Mouse (Mus musculus) cerebellum, adult 2 months (tissue): ENCODE results near the gene Sass6. TPM values are rescaled to one million over a fixed set of nuclear protein-coding genes. Genes with fewer than 3 reads are reported as not detected.

ENCODE experiments used
- DNase-seq, 2 experiments: peaks; one replicate each; pipeline ENCODE4 v3.0.0; 2021
- H3K27ac ChIP-seq: fragments of 200-500 bp; 2 replicates; pipeline ENCODE4 v1.5.1; 2012; ENCODE audit warnings: low read length, control low read depth, inconsistent platforms; ENCODE audit not compliant: insufficient read depth
- H3K27me3 ChIP-seq: fragments of 200-500 bp; 2 replicates; pipeline ENCODE4 v1.6.1; 2012; ENCODE audit warnings: inconsistent platforms, mild to moderate bottlenecking, low read length, moderate library complexity; ENCODE audit not compliant: control insufficient read depth, insufficient read depth
- H3K4me1 ChIP-seq: fragments of 200-500 bp; 2 replicates; pipeline ENCODE4 v1.6.1; 2011; ENCODE audit warnings: low read length; ENCODE audit not compliant: control insufficient read depth, insufficient read depth
- H3K4me3 ChIP-seq: fragments of 200-500 bp; replicated peaks from 2 replicates; pipeline ENCODE3; 2011; ENCODE audit warnings: mild to moderate bottlenecking, low read depth, low read length, control low read depth; ENCODE audit not compliant: insufficient read depth
- CTCF ChIP-seq: fragments of 200-500 bp; IDR thresholded peaks from 2 replicates; pipeline ENCODE4 v1.5.1; 2011; ENCODE audit warnings: low read depth, mild to moderate bottlenecking, control low read depth, low read length, moderate library complexity, borderline replicate concordance; ENCODE audit not compliant: insufficient read depth
- POLR2A ChIP-seq: fragments of 200-500 bp; IDR thresholded peaks from 2 replicates; pipeline ENCODE4 v1.6.1; 2011; ENCODE audit warnings: low read length, control low read depth, borderline replicate concordance; ENCODE audit not compliant: insufficient read depth
- WGBS: fragments of 180-500 bp; shearing (Covaris S2); methylation state at CpG from one replicate; pipeline ENCODE4 v1.1.7; 2018; 5-methylcytosine and 5-hydroxymethylcytosine counted together
- polyA plus RNA-seq: library from polyadenylated mRNA; depleted of rRNA; stranded (reverse); fragments of >200 nt; gene quantifications from 2 replicates; pipeline ENCODE4 v1.2.3, GENCODE M21; 2012

The Sass6 gene
- polyA plus RNA-seq, 1 experiment, result 8.6 TPM

DNA sequence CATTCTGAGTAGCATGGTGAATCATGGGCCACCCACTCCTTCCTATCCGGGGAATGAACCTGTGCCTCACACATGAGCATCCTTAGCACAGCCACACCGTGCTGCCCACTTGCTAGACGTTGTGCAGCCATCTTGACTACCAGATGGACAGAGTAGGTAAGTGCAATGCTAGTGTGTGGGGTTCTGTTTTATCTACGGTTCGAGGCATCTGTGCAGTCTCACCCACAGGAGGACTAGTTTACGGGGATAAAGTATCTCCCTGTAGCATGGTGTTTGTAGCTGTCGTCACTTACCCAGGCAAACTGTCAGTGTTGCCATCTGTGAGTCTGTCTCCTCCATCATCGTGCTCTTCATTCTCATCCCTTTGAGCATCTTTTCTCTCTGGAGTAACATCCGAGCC, 12.6 kb upstream of the Sass6 start:
- H3K27me3 ChIP-seq, result no peaks in the 10 kb centered on the region
- H3K4me3 ChIP-seq, result no peak overlapping the region
- H3K27ac ChIP-seq, result no peak overlapping the region
- H3K4me1 ChIP-seq, result no peaks in the 10 kb centered on the region
- WGBS, result 97% methylated on average over 9 of the region's 9 CpGs
- TF ChIP-seq POLR2A (no peak), CTCF (no peak)
- DNase-seq, result no peak

GRCm38 (mm10) chr3:116594076-116594727, 580 bp upstream of the Sass6 start:
- DNase-seq, result no peak
- 2% methylated on average over 22 of the region's 22 CpGs for WGBS
- Histone ChIP-seq H3K27ac (peak overlapping the region; percentile 14), H3K4me3 (peak overlapping the region; percentile 76), H3K27me3 (no peaks in the 10 kb centered on the region), H3K4me1 (no peaks in the 10 kb centered on the region)
- TF ChIP-seq CTCF, result no peak
- no peak for TF ChIP-seq POLR2A

DNA sequence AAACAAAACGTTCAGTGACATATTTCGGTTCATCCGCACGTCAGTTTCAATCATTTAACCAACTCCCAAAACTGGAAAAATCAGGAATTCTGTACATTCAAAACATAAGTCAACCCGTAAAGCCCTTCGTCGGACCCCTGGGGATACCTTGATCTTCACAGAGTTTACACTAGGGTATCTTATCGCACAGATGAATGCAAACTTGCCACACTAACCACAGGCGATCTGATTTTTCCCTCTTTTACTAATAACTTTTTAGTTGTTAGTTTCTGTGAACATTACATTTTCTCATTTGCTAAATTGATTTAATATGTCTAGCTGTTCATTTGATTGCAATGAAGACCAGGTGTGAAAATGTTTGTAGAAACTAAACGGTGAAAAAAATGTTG, 815 bp downstream of the Sass6 start:
- Histone ChIP-seq H3K4me1 (no peaks in the 10 kb centered on the region), H3K27ac (no peak overlapping the region), H3K27me3 (no peaks in the 10 kb centered on the region), H3K4me3 (peak overlapping the region; percentile 76)
- no peak for DNase-seq
- WGBS, result 7% methylated on average over 10 of the region's 10 CpGs
- no peak for TF ChIP-seq CTCF
- TF ChIP-seq POLR2A, result no peak

DNA sequence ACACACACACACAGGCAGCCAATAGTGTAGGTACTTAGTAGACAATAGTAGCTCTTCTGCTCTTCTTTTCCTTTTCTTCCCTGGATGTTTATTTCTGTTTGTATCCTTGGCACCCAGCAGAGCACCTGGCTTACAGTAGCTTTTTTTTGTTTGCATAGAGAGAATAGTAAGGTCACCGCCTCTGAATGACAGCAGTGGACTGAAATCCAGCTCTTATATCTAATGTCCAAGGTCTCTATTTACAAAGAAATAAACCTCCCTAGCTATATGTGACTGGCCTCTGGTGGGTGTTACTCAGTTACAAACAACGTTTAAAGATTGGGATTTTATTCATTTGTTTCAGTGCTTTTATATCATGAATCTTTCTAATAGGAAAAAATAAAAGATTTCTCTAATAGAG, 4.9 kb downstream of the Sass6 start:
- TF ChIP-seq CTCF (no peak), POLR2A (no peak)
- H3K4me3 ChIP-seq, result no peak overlapping the region
- WGBS, result 77% methylated on average over 2 of the region's 2 CpGs
- H3K27ac ChIP-seq, result no peak overlapping the region
- H3K4me1 ChIP-seq, result no peaks in the 10 kb centered on the region
- no peak for DNase-seq
- no peaks in the 10 kb centered on the region for H3K27me3 ChIP-seq

GRCm38 (mm10) chr3:116601005-116601404, 6.2 kb downstream of the Sass6 start:
- no peak for TF ChIP-seq POLR2A
- WGBS, result 91% methylated on average over 5 of the region's 5 CpGs
- no peaks in the 10 kb centered on the region for H3K4me1 ChIP-seq

GRCm38 (mm10) chr3:116601781-116602180, 7.0 kb downstream of the Sass6 start:
- H3K27ac ChIP-seq, result no peak overlapping the region
- 56% methylated on average over 5 of the region's 5 CpGs for WGBS
- no peaks in the 10 kb centered on the region for H3K4me1 ChIP-seq
- no peak for TF ChIP-seq CTCF
- no peak for TF ChIP-seq POLR2A
- H3K4me3 ChIP-seq, result no peak overlapping the region
- H3K27me3 ChIP-seq, result no peaks in the 10 kb centered on the region
- no peak for DNase-seq

More at GRCm38 (mm10) chr3:116601005-116601404, 6.2 kb downstream of the Sass6 start:
- Histone ChIP-seq H3K27me3 (no peaks in the 10 kb centered on the region), H3K4me3 (no peak overlapping the region), H3K27ac (no peak overlapping the region)
- no peak for DNase-seq

GRCm38 (mm10) chr3:116604570-116604969, 9.8 kb downstream of the Sass6 start:
- no peak overlapping the region for H3K27ac ChIP-seq
- no peaks in the 10 kb centered on the region for H3K4me1 ChIP-seq
- 30% methylated on average over 9 of the region's 9 CpGs for WGBS
- peak in 1 of 2 experiments; percentile 22 for DNase-seq
- H3K4me3 ChIP-seq, result no peak overlapping the region
- H3K27me3 ChIP-seq, result no peaks in the 10 kb centered on the region
- TF ChIP-seq CTCF, result no peak
- no peak for TF ChIP-seq POLR2A

- H3K4me3 ChIP-seq, result no peak within 1 kb of the TSS
- peak in 1 of 2 experiments; percentile 23 for DNase-seq
- 83% methylated on average over 10 of the region's 10 CpGs for WGBS
- H3K27ac ChIP-seq, result peak within 1 kb of the TSS; percentile 48; the same call in 1 of the 2 replicates
- TF ChIP-seq CTCF, result no peak
- TF ChIP-seq POLR2A, result no peak
- no peaks in the 10 kb centered on the region for H3K4me1 ChIP-seq
- H3K27me3 ChIP-seq, result no peaks in the 10 kb centered on the region
Observed at GRCm38 (mm10) chr3:116614295-116614892, 19.6 kb downstream of the Sass6 start, which contains the start of gene Trmt13. Trmt13 (minus strand) TSS chr3:116614587.
